Mouse (Mus musculus) erythroblast, embryonic 14.5 days (primary cell): ENCODE measurements around the gene Pdzk1.

ENCODE experiments used
- GATA1 ChIP-seq: IDR thresholded peaks from 2 replicates; pipeline ENCODE4 v1.6.1; 2012; ENCODE audit warnings: low read length, inconsistent platforms, mixed read lengths
- TAL1 ChIP-seq: IDR thresholded peaks from 3 replicates; pipeline ENCODE4 v1.6.1; 2012; ENCODE audit warnings: low read length, inconsistent platforms, mixed read lengths

GRCm38 (mm10) chr3:96879536-96879935, 50.5 kb downstream of the Pdzk1 start:
- TF ChIP-seq TAL1 (no peak), GATA1 (no peak)
